Comparison of ENCODE assay signal across 8 mouse cellular contexts in the genomic region with DNA sequence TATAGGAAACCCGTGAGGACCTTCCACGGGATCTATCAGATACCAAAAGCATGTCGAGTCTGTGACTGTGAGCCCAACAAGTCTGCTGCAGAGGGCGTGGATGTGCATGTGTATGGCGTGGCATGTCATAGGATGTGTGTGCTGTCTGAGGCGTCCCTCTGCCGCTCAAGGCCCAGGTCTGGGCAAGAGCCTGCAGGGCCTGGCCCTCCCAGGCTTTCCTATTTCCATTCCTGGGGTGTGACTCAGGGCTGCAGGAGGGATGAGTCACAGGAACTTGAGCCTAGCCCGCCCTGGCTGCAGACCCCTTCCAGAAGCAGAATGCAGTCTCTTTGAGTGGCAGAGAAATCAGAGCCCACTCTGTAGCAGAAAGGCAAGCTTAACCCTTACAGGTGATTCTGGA. TPM values are rescaled to one million over a fixed set of nuclear protein-coding genes. Genes with fewer than 3 reads are reported as not detected.
DNase-seq lines count a peak whose midpoint lies in the region; ATAC-seq lines count a peak whose summit lies in the region.
"Had no signal": no experiment of that assay in that cellular context is flagged by ENCODE, and none has a peak within 500 bp of the region (broad histone marks: within the 10 kb centered on the region; RNA-seq: fewer than 3 reads in every experiment).

No protein-coding gene starts in this region.

- DNase-seq in adrenal gland, postnatal 25 days, result peak; percentile 71
- DNase-seq in urinary bladder, postnatal 36 days (ENCODE audit: low spot score in 2 of 2), result peak; percentile 59 to 75
- no peak for DNase-seq in B cell, adult 2 months

- no peak for ATAC-seq in megakaryocyte, adult 5-6 weeks (ENCODE audit: poor library complexity, severe bottlenecking)
- no peak for ATAC-seq in heart, embryonic 11.5 days (replicated peaks; ENCODE audit: insufficient number of reproducible peaks, low FRiP score, low TSS enrichment)
- no peak for ATAC-seq in limb, embryonic 13.5 days (ENCODE audit: low FRiP score, low read depth)

- peaks cover 88% of the 10 kb centered on the region for H3K4me1 ChIP-seq in megakaryocyte, embryonic 14.5 days
- peaks cover 74% of the 10 kb centered on the region for H3K4me1 ChIP-seq in heart, embryonic 11.5 days (ENCODE audit: control insufficient read depth, insufficient read depth, low read length)
- peaks cover 73% of the 10 kb centered on the region for H3K4me1 ChIP-seq in limb, embryonic 13.5 days

- no peaks in the 10 kb centered on the region for H3K27me3 ChIP-seq in megakaryocyte, embryonic 14.5 days (replicated peaks)
- no peaks in the 10 kb centered on the region for H3K27me3 ChIP-seq in heart, embryonic 11.5 days (ENCODE audit: control insufficient read depth, insufficient read depth, low read length)
- no peaks in the 10 kb centered on the region for H3K27me3 ChIP-seq in limb, embryonic 13.5 days
- H3K27me3 ChIP-seq: embryonic facial prominence, embryonic 12.5 days had no signal

- 37% methylated on average over 8 of the region's 8 CpGs for WGBS in heart, embryonic 11.5 days (ENCODE audit: insufficient replicate concordance)
- 71% methylated on average over 8 of the region's 8 CpGs for WGBS in limb, embryonic 13.5 days

- peak overlapping the region; percentile 93 for H3K4me3 ChIP-seq in megakaryocyte, embryonic 14.5 days (replicated peaks)
- H3K4me3 ChIP-seq in heart, embryonic 11.5 days (ENCODE audit: low read depth, low read length), result 0 out of 2 replicates have a peak overlapping the region, but pooled peaks have one; percentile 46
- H3K4me3 ChIP-seq in limb, embryonic 13.5 days, result no peak overlapping the region

- peak overlapping the region; percentile 55; the same call in 1 of the 2 replicates for H3K27ac ChIP-seq in heart, embryonic 11.5 days (ENCODE audit: low read depth, low read length)
- no peak overlapping the region for H3K27ac ChIP-seq in limb, embryonic 13.5 days

- no peaks in the 10 kb centered on the region for H3K9me3 ChIP-seq in megakaryocyte, embryonic 14.5 days
- H3K9me3 ChIP-seq in heart, embryonic 11.5 days (replicated peaks; ENCODE audit: control insufficient read depth, low read length), result no peaks in the 10 kb centered on the region
- H3K9me3 ChIP-seq in limb, embryonic 13.5 days, result no peaks in the 10 kb centered on the region
- H3K9me3 ChIP-seq: embryonic facial prominence, embryonic 12.5 days had no signal

- peak overlapping the region; percentile 72 for H3K9ac ChIP-seq in heart, embryonic 11.5 days (ENCODE audit: low read depth, low read length)
- no peak overlapping the region for H3K9ac ChIP-seq in limb, embryonic 13.5 days

- H3K36me3 ChIP-seq in megakaryocyte, embryonic 14.5 days (replicated peaks; ENCODE audit: low read length), result peaks cover 3% of the 10 kb centered on the region
- no peaks in the 10 kb centered on the region for H3K36me3 ChIP-seq in heart, embryonic 11.5 days (ENCODE audit: control insufficient read depth, insufficient read depth, low read length)
- no peaks in the 10 kb centered on the region for H3K36me3 ChIP-seq in limb, embryonic 13.5 days
- H3K36me3 ChIP-seq: embryonic facial prominence, embryonic 12.5 days had no signal

- peak overlapping the region; percentile 97 for H3K4me2 ChIP-seq in heart, embryonic 11.5 days
- peak overlapping the region; percentile 92 for H3K4me2 ChIP-seq in limb, embryonic 13.5 days (replicated peaks)

RNA-seq across cellular contexts. Expression of gene Cirbp, which starts 2.1 kb away (rescaled TPM):
- 27.7 and 39.5 TPM in 2 replicates for polyA plus RNA-seq in megakaryocyte, embryonic 14.5 days (2012; ENCODE audit: insufficient read depth, low replicate concordance)
- 11.7 and 13.8 TPM in 2 replicates for total RNA-seq in megakaryocyte, adult 5-6 weeks (2015)
- 29.3 and 32.1 TPM in 2 replicates for total RNA-seq in megakaryocyte, adult 5-6 weeks (2017)
- 49.9 and 142 TPM in 2 replicates for total RNA-seq in adrenal gland, postnatal 25 days (2021)
- polyA plus RNA-seq in heart, embryonic 11.5 days (2014; fragmentation: Nextera tagmentation; extraction: Ambion mirVana), result 49.1 and 52.7 TPM in 2 replicates
- polyA plus RNA-seq in limb, embryonic 13.5 days (2015; fragmentation: Nextera tagmentation; extraction: Ambion mirVana), result 149 and 194 TPM in 2 replicates

RNA-seq across cellular contexts. Expression of gene 1600002K03Rik, which starts 9.0 kb away (rescaled TPM):
- 3.0 and 7.7 TPM in 2 replicates for polyA plus RNA-seq in megakaryocyte, embryonic 14.5 days (2012; ENCODE audit: insufficient read depth, low replicate concordance)
- total RNA-seq in megakaryocyte, adult 5-6 weeks (2015), result 19.3 and 21.0 TPM in 2 replicates
- 18.8 and 20.9 TPM in 2 replicates for total RNA-seq in megakaryocyte, adult 5-6 weeks (2017)
- total RNA-seq in adrenal gland, postnatal 25 days (2021), result 15.6 and 16.7 TPM in 2 replicates
- polyA plus RNA-seq in heart, embryonic 11.5 days (2014; fragmentation: Nextera tagmentation; extraction: Ambion mirVana), result 9.6 and 12.4 TPM in 2 replicates
- polyA plus RNA-seq in limb, embryonic 13.5 days (2015; fragmentation: Nextera tagmentation; extraction: Ambion mirVana), result 9.7 and 11.0 TPM in 2 replicates

RNA-seq across cellular contexts. Expression of gene Efna2, which starts 15.6 kb away (rescaled TPM):
- 0.79 and 1.6 TPM in 2 replicates for polyA plus RNA-seq in megakaryocyte, embryonic 14.5 days (2012; ENCODE audit: insufficient read depth, low replicate concordance)
- 0.49 TPM in 1 of 2 replicates, not detected in the other for total RNA-seq in megakaryocyte, adult 5-6 weeks (2015)
- 0.12 TPM in 1 of 2 replicates, not detected in the other for total RNA-seq in megakaryocyte, adult 5-6 weeks (2017)
- 2.7 and 5.2 TPM in 2 replicates for total RNA-seq in adrenal gland, postnatal 25 days (2021)
- 13.9 and 14.8 TPM in 2 replicates for polyA plus RNA-seq in heart, embryonic 11.5 days (2014; fragmentation: Nextera tagmentation; extraction: Ambion mirVana)
- polyA plus RNA-seq in limb, embryonic 13.5 days (2015; fragmentation: Nextera tagmentation; extraction: Ambion mirVana), result 39.5 and 40.4 TPM in 2 replicates

RNA-seq across cellular contexts. Expression of gene Midn, which starts 15.6 kb away (rescaled TPM):
- 171 and 203 TPM in 2 replicates for polyA plus RNA-seq in megakaryocyte, embryonic 14.5 days (2012; ENCODE audit: insufficient read depth, low replicate concordance)
- 29.5 and 29.6 TPM in 2 replicates for total RNA-seq in megakaryocyte, adult 5-6 weeks (2015)
- total RNA-seq in megakaryocyte, adult 5-6 weeks (2017), result 22.4 and 36.1 TPM in 2 replicates
- 74.1 and 97.4 TPM in 2 replicates for total RNA-seq in adrenal gland, postnatal 25 days (2021)
- polyA plus RNA-seq in heart, embryonic 11.5 days (2014; fragmentation: Nextera tagmentation; extraction: Ambion mirVana), result 29.5 and 31.9 TPM in 2 replicates
- 22.9 and 23.2 TPM in 2 replicates for polyA plus RNA-seq in limb, embryonic 13.5 days (2015; fragmentation: Nextera tagmentation; extraction: Ambion mirVana)

RNA-seq across cellular contexts. Expression of gene Cbarp, which starts 23.1 kb away (rescaled TPM):
- polyA plus RNA-seq in megakaryocyte, embryonic 14.5 days (2012; ENCODE audit: insufficient read depth, low replicate concordance), result 4.8 and 11.7 TPM in 2 replicates
- 1.6 and 2.2 TPM in 2 replicates for total RNA-seq in megakaryocyte, adult 5-6 weeks (2015)
- 1.4 TPM in 1 of 2 replicates, not detected in the other for total RNA-seq in megakaryocyte, adult 5-6 weeks (2017)
- 45.4 and 67.9 TPM in 2 replicates for total RNA-seq in adrenal gland, postnatal 25 days (2021)
- 2.5 and 2.7 TPM in 2 replicates for polyA plus RNA-seq in heart, embryonic 11.5 days (2014; fragmentation: Nextera tagmentation; extraction: Ambion mirVana)
- polyA plus RNA-seq in limb, embryonic 13.5 days (2015; fragmentation: Nextera tagmentation; extraction: Ambion mirVana), result 7.4 and 8.1 TPM in 2 replicates

Comparison
In these comparisons a context has a peak if more than half of its experiments do, and no peak if none do; other contexts are left out.
1. DNase-seq: peak in adrenal gland, postnatal 25 days (single experiment) and urinary bladder, postnatal 36 days (2 of 2); none in B cell, adult 2 months (0 of 2).